Mouse (Mus musculus): ENCODE data around the gene Kpna7. TPM values are rescaled to one million over a fixed set of nuclear protein-coding genes. Genes with fewer than 3 reads are reported as not detected.
"Not testable (repeated sequence)": the region's sequence is repeated elsewhere in the genome, so short reads cannot be mapped to it uniquely, and the experiment has no call there.

The Kpna7 gene
- polyA plus RNA-seq, 1 experiment from 2014 or later: not detected

DNA sequence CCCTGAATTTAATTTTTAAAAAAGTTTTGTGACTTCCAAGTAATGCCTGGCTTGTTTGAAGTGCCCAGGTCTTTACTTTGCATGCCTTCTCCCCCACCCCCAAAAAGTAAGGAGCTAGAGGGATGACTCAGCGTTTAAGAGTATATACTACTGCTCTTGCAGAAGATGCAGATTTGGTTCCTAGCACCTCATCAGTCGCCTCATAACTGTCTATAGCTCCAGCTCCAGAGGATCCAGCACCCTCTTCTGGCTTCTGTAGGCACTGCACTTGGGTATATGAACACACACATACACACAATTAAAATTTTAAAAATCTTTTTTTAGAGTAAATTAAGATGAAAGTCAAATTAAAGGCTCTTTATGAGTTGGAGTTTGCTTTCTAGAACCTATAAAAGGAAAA lies 4.4 kb upstream of the Kpna7 start:
- Histone ChIP-seq H3K9me3 (ENCODE audit: control insufficient read depth, low read length) (no peaks in the 10 kb centered on the region), H3K36me3 (ENCODE audit: control insufficient read depth, insufficient read depth) (peaks cover 7% of the 10 kb centered on the region), H3K9ac (replicated peaks; ENCODE audit: low read depth, low read length) (no peak overlapping the region), H3K4me1 (replicated peaks; ENCODE audit: control insufficient read depth, insufficient read depth, low read length) (peaks cover 10% of the 10 kb centered on the region), H3K27me3 (replicated peaks; ENCODE audit: control insufficient read depth, insufficient read depth, low read length) (no peaks in the 10 kb centered on the region), H3K4me2 (ENCODE audit: low read length) (no peak overlapping the region), H3K4me3 (replicated peaks; ENCODE audit: low read length) (no peak overlapping the region), H3K27ac (ENCODE audit: low read length) (no peak overlapping the region)
- no peak for ATAC-seq
- WGBS: 96% methylated on average over 2 of the region's 2 CpGs

DNA sequence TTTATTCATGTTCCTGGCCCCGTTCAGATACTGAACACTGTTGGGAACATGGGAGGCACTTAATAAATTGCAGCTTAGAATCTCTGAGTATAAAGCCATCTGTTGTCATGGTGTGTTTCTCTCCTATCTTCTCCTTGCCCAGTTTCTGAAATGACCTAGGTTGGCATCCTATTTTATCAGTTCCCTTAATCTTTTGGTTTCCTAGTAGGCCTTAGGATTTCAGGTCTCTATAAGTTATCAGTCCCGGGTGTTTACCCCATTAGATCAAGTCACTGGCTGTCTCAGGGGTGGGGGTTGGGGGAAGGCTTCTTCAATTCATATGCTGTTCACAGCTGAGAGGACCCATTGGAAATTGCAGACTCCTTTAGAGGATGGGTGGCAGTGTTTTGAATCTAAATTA lies 992 bp upstream of the Kpna7 start:
- H3K9me3 ChIP-seq (ENCODE audit: control insufficient read depth, low read length): no peaks in the 10 kb centered on the region
- no peaks in the 10 kb centered on the region for H3K27me3 ChIP-seq (replicated peaks; ENCODE audit: control insufficient read depth, insufficient read depth, low read length)
- no peak for ATAC-seq
- H3K9ac ChIP-seq (replicated peaks; ENCODE audit: low read depth, low read length): peak overlapping the region; percentile 95
- peak overlapping the region; percentile 96 for H3K4me3 ChIP-seq (replicated peaks; ENCODE audit: low read length)
- H3K27ac ChIP-seq (ENCODE audit: low read length): no peak overlapping the region
- 74% methylated on average over 2 of the region's 2 CpGs for WGBS
- peaks cover 10% of the 10 kb centered on the region for H3K4me1 ChIP-seq (replicated peaks; ENCODE audit: control insufficient read depth, insufficient read depth, low read length)
- H3K4me2 ChIP-seq (ENCODE audit: low read length): peak overlapping the region; percentile 90
- H3K36me3 ChIP-seq (ENCODE audit: control insufficient read depth, insufficient read depth): no peaks in the 10 kb centered on the region

GRCm38 (mm10) chr5:145083201-145083600 lies 629 bp downstream of the Kpna7 start:
- not testable (repeated sequence) for H3K4me1 ChIP-seq (replicated peaks; ENCODE audit: control insufficient read depth, insufficient read depth, low read length); H3K27me3 ChIP-seq (replicated peaks; ENCODE audit: control insufficient read depth, insufficient read depth, low read length); H3K36me3 ChIP-seq (ENCODE audit: control insufficient read depth, insufficient read depth); H3K9me3 ChIP-seq (ENCODE audit: control insufficient read depth, low read length)
- Histone ChIP-seq H3K4me2 (ENCODE audit: low read length) (peak overlapping the region; percentile 90), H3K4me3 (replicated peaks; ENCODE audit: low read length) (peak overlapping the region; percentile 96), H3K27ac (ENCODE audit: low read length) (peak overlapping the region; percentile 89), H3K9ac (replicated peaks; ENCODE audit: low read depth, low read length) (peak overlapping the region; percentile 95)
- WGBS: 56% methylated on average over 6 of the region's 6 CpGs
- peak; percentile 8 for ATAC-seq

GRCm38 (mm10) chr5:145081866-145082613 lies 1.8 kb downstream of the Kpna7 start:
- no peak overlapping the region for H3K27ac ChIP-seq (ENCODE audit: low read length)
- H3K4me2 ChIP-seq (ENCODE audit: low read length): no peak overlapping the region
- H3K9ac ChIP-seq (replicated peaks; ENCODE audit: low read depth, low read length): no peak overlapping the region
- no peaks in the 10 kb centered on the region for H3K36me3 ChIP-seq (ENCODE audit: control insufficient read depth, insufficient read depth)
- ATAC-seq: no peak
- H3K27me3 ChIP-seq (replicated peaks; ENCODE audit: control insufficient read depth, insufficient read depth, low read length): no peaks in the 10 kb centered on the region
- peaks cover 10% of the 10 kb centered on the region for H3K4me1 ChIP-seq (replicated peaks; ENCODE audit: control insufficient read depth, insufficient read depth, low read length)
- WGBS: 94% methylated on average over 10 of the region's 10 CpGs
- no peak overlapping the region for H3K4me3 ChIP-seq (replicated peaks; ENCODE audit: low read length)
- H3K9me3 ChIP-seq (ENCODE audit: control insufficient read depth, low read length): no peaks in the 10 kb centered on the region

GRCm38 (mm10) chr5:145075081-145075480 lies 8.7 kb downstream of the Kpna7 start:
- H3K27me3 ChIP-seq (replicated peaks; ENCODE audit: control insufficient read depth, insufficient read depth, low read length): no peaks in the 10 kb centered on the region
- H3K27ac ChIP-seq (ENCODE audit: low read length): no peak overlapping the region
- H3K36me3 ChIP-seq (ENCODE audit: control insufficient read depth, insufficient read depth): no peaks in the 10 kb centered on the region
- H3K9me3 ChIP-seq (ENCODE audit: control insufficient read depth, low read length): no peaks in the 10 kb centered on the region
- no peaks in the 10 kb centered on the region for H3K4me1 ChIP-seq (replicated peaks; ENCODE audit: control insufficient read depth, insufficient read depth, low read length)
- no peak overlapping the region for H3K9ac ChIP-seq (replicated peaks; ENCODE audit: low read depth, low read length)
- H3K4me3 ChIP-seq (replicated peaks; ENCODE audit: low read length): no peak overlapping the region
- no peak for ATAC-seq
- no peak overlapping the region for H3K4me2 ChIP-seq (ENCODE audit: low read length)
- 70% methylated on average over 3 of the region's 3 CpGs for WGBS

GRCm38 (mm10) chr5:145071342-145071741 lies 12.5 kb downstream of the Kpna7 start:
- Histone ChIP-seq H3K4me1 (replicated peaks; ENCODE audit: control insufficient read depth, insufficient read depth, low read length) (no peaks in the 10 kb centered on the region), H3K9me3 (ENCODE audit: control insufficient read depth, low read length) (no peaks in the 10 kb centered on the region), H3K9ac (replicated peaks; ENCODE audit: low read depth, low read length) (no peak overlapping the region), H3K4me2 (ENCODE audit: low read length) (no peak overlapping the region), H3K27me3 (replicated peaks; ENCODE audit: control insufficient read depth, insufficient read depth, low read length) (no peaks in the 10 kb centered on the region), H3K4me3 (replicated peaks; ENCODE audit: low read length) (no peak overlapping the region), H3K36me3 (ENCODE audit: control insufficient read depth, insufficient read depth) (no peaks in the 10 kb centered on the region), H3K27ac (ENCODE audit: low read length) (no peak overlapping the region)
- WGBS: 52% methylated on average over 6 of the region's 6 CpGs
- no peak for ATAC-seq

DNA sequence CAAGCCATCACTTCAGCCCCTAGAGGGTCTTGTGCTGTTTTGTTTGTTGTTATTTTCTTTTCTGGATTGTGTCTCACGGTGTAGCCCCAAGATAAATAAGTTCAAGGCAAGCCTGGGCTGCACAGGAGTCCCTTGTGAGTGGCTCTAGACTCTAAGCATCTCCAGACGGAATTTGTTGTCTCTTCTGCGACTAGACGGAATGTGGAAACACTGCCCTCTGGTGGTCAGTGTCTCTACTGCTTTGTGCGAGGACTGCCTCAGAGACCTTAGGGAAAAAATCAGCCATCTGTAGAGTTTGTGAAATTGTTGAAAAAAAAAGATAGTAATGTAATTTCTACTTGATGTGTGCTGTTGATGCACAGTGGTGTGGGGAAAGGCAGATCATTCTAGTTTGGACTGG lies 14.1 kb downstream of the Kpna7 start:
- peak; percentile 59; the same call in 1 of the 2 replicates for ATAC-seq
- WGBS: 2% methylated on average over 5 of the region's 5 CpGs

DNA sequence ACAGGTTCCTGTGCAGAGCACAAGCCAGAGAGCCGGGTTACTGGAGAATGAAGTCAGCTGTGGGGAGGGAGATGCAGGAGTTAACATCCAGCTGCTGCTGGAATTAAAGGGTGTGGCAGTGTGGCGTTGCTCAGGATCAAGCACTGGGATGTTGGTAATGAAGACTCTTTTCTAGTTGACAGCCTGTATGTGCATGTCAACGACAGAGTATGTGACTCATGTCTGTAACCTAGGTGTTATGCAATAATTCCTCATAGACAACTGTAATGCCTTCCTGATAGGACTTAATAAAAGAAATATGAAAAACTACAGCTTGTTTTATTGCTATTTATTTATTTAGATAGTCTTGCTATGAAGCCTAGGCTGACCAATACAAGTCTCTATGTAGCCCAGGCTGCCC lies 15.0 kb downstream of the Kpna7 start:
- Histone ChIP-seq H3K4me2 (ENCODE audit: low read length) (no peak overlapping the region), H3K9ac (replicated peaks; ENCODE audit: low read depth, low read length) (no peak overlapping the region), H3K4me1 (replicated peaks; ENCODE audit: control insufficient read depth, insufficient read depth, low read length) (no peaks in the 10 kb centered on the region), H3K27me3 (replicated peaks; ENCODE audit: control insufficient read depth, insufficient read depth, low read length) (no peaks in the 10 kb centered on the region), H3K4me3 (replicated peaks; ENCODE audit: low read length) (no peak overlapping the region), H3K36me3 (ENCODE audit: control insufficient read depth, insufficient read depth) (no peaks in the 10 kb centered on the region), H3K9me3 (ENCODE audit: control insufficient read depth, low read length) (no peaks in the 10 kb centered on the region), H3K27ac (ENCODE audit: low read length) (no peak overlapping the region)
- ATAC-seq: no peak
- WGBS: 61% methylated on average over 3 of the region's 3 CpGs

More for the DNA sequence above, 14.1 kb downstream of the Kpna7 start:
- no peaks in the 10 kb centered on the region for H3K4me1 ChIP-seq (replicated peaks; ENCODE audit: control insufficient read depth, insufficient read depth, low read length)
- H3K4me2 ChIP-seq (ENCODE audit: low read length): no peak overlapping the region
- no peaks in the 10 kb centered on the region for H3K27me3 ChIP-seq (replicated peaks; ENCODE audit: control insufficient read depth, insufficient read depth, low read length)
- H3K36me3 ChIP-seq (ENCODE audit: control insufficient read depth, insufficient read depth): no peaks in the 10 kb centered on the region
- H3K9ac ChIP-seq (replicated peaks; ENCODE audit: low read depth, low read length): no peak overlapping the region
- no peak overlapping the region for H3K27ac ChIP-seq (ENCODE audit: low read length)
- H3K4me3 ChIP-seq (replicated peaks; ENCODE audit: low read length): no peak overlapping the region
- no peaks in the 10 kb centered on the region for H3K9me3 ChIP-seq (ENCODE audit: control insufficient read depth, low read length)

- ATAC-seq: no peak
- H3K4me1 ChIP-seq (replicated peaks; ENCODE audit: control insufficient read depth, insufficient read depth, low read length): no peaks in the 10 kb centered on the region
- H3K9me3 ChIP-seq (ENCODE audit: control insufficient read depth, low read length): no peaks in the 10 kb centered on the region
- WGBS: 91% methylated on average over 1 of the region's 1 CpGs
- H3K9ac ChIP-seq (replicated peaks; ENCODE audit: low read depth, low read length): no peak overlapping the region
- no peak overlapping the region for H3K4me3 ChIP-seq (replicated peaks; ENCODE audit: low read length)
- no peaks in the 10 kb centered on the region for H3K36me3 ChIP-seq (ENCODE audit: control insufficient read depth, insufficient read depth)
- H3K27ac ChIP-seq (ENCODE audit: low read length): no peak overlapping the region
- H3K4me2 ChIP-seq (ENCODE audit: low read length): no peak overlapping the region
- no peaks in the 10 kb centered on the region for H3K27me3 ChIP-seq (replicated peaks; ENCODE audit: control insufficient read depth, insufficient read depth, low read length)
Observed at GRCm38 (mm10) chr5:145064765-145065340, 19.0 kb downstream of the Kpna7 start.
